Mouse (Mus musculus) midbrain, embryonic 15.5 days (tissue): ENCODE measurements at regions not wholly inside any gene's neighbourhood (a gene's known extent, or its start where the extent isn't known, plus 50 kb on each side); places are given as distances from the start of the nearest gene placed in this dataset.

Experiments
- ATAC-seq: fragments of 200-750 bp; cut with Nextera tagmentation; replicated peaks from 2 replicates; pipeline ENCODE4 v1.8.0; 2017; ENCODE audit warnings: moderate TSS enrichment
- H3K27ac ChIP-seq: fragments of 300-500 bp; sonication (generic); 2 replicates; pipeline ENCODE4 v1.5.1; 2015; ENCODE audit warnings: mild to moderate bottlenecking, inconsistent platforms
- H3K27me3 ChIP-seq: fragments of 300-500 bp; sonication (generic); replicated peaks from 2 replicates; pipeline ENCODE4 v1.6.1; 2015; ENCODE audit warnings: inconsistent platforms
- H3K36me3 ChIP-seq: fragments of 300-500 bp; sonication (generic); replicated peaks from 2 replicates; pipeline ENCODE4 v1.6.1; 2015; ENCODE audit warnings: inconsistent platforms
- H3K4me1 ChIP-seq: fragments of 300-500 bp; sonication (generic); 2 replicates; pipeline ENCODE4 v1.6.1; 2015; ENCODE audit warnings: inconsistent platforms
- H3K4me2 ChIP-seq: fragments of 300-500 bp; sonication (generic); 2 replicates; pipeline ENCODE4 v1.6.1; 2015; ENCODE audit warnings: inconsistent platforms, mild to moderate bottlenecking, moderate library complexity
- H3K4me3 ChIP-seq: fragments of 300-500 bp; sonication (generic); 2 replicates; pipeline ENCODE4 v1.5.1; 2015; ENCODE audit warnings: mild to moderate bottlenecking, inconsistent platforms
- H3K9ac ChIP-seq: fragments of 300-500 bp; sonication (generic); 2 replicates; pipeline ENCODE4 v1.6.1; 2015; ENCODE audit warnings: mild to moderate bottlenecking, inconsistent platforms
- H3K9me3 ChIP-seq: fragments of 300-500 bp; sonication (generic); 2 replicates; pipeline ENCODE4 v1.6.1; 2016; ENCODE audit warnings: inconsistent platforms
- WGBS: fragments of 180-500 bp; shearing (Covaris S2); methylation state at CpG from one replicate; pipeline ENCODE4 v1.1.7; 2015; ENCODE audit warnings: mixed read lengths; 5-methylcytosine and 5-hydroxymethylcytosine counted together

GRCm38 (mm10) chr2:101433141-101433895 is 191.2 kb upstream of the Rag2 start:
- no peak overlapping the region for H3K9ac ChIP-seq
- WGBS, result 86% methylated on average over 8 of the region's 8 CpGs
- no peaks in the 10 kb centered on the region for H3K27me3 ChIP-seq
- ATAC-seq, result no peak
- no peak overlapping the region for H3K27ac ChIP-seq
- H3K9me3 ChIP-seq, result no peaks in the 10 kb centered on the region
- H3K4me1 ChIP-seq, result no peaks in the 10 kb centered on the region
- no peak overlapping the region for H3K4me2 ChIP-seq
- no peaks in the 10 kb centered on the region for H3K36me3 ChIP-seq
- no peak overlapping the region for H3K4me3 ChIP-seq

- Histone ChIP-seq H3K36me3 (no peaks in the 10 kb centered on the region), H3K9ac (no peak overlapping the region), H3K4me2 (no peak overlapping the region), H3K9me3 (no peaks in the 10 kb centered on the region), H3K4me1 (no peaks in the 10 kb centered on the region), H3K4me3 (no peak overlapping the region), H3K27ac (no peak overlapping the region), H3K27me3 (no peaks in the 10 kb centered on the region)
- 64% methylated on average over 5 of the region's 5 CpGs for WGBS
- ATAC-seq, result no peak
Observed at GRCm38 (mm10) chr2:101440231-101440630, 184.3 kb upstream of the Rag2 start.

GRCm38 (mm10) chr2:101441081-101441630 is 183.4 kb upstream of the Rag2 start:
- Histone ChIP-seq H3K9ac (no peak overlapping the region), H3K4me1 (no peaks in the 10 kb centered on the region), H3K4me2 (no peak overlapping the region), H3K4me3 (no peak overlapping the region), H3K27ac (no peak overlapping the region), H3K9me3 (no peaks in the 10 kb centered on the region), H3K36me3 (no peaks in the 10 kb centered on the region), H3K27me3 (no peaks in the 10 kb centered on the region)
- WGBS, result 81% methylated on average over 5 of the region's 5 CpGs
- ATAC-seq, result no peak

GRCm38 (mm10) chr2:101455591-101455990 is 168.9 kb upstream of the Rag2 start:
- no peaks in the 10 kb centered on the region for H3K4me1 ChIP-seq
- no peak overlapping the region for H3K4me2 ChIP-seq
- no peaks in the 10 kb centered on the region for H3K9me3 ChIP-seq
- no peak overlapping the region for H3K4me3 ChIP-seq
- H3K27ac ChIP-seq, result no peak overlapping the region
- H3K27me3 ChIP-seq, result no peaks in the 10 kb centered on the region
- 82% methylated on average over 5 of the region's 5 CpGs for WGBS
- ATAC-seq, result no peak
- no peaks in the 10 kb centered on the region for H3K36me3 ChIP-seq
- H3K9ac ChIP-seq, result no peak overlapping the region

- WGBS, result 53% methylated on average over 1 of the region's 1 CpGs
- Histone ChIP-seq H3K36me3 (no peaks in the 10 kb centered on the region), H3K4me1 (no peaks in the 10 kb centered on the region), H3K27ac (no peak overlapping the region), H3K27me3 (no peaks in the 10 kb centered on the region), H3K4me2 (no peak overlapping the region), H3K9me3 (no peaks in the 10 kb centered on the region), H3K4me3 (no peak overlapping the region), H3K9ac (no peak overlapping the region)
- no peak for ATAC-seq
Observed at GRCm38 (mm10) chr2:101458959-101459358, 165.6 kb upstream of the Rag2 start.

DNA sequence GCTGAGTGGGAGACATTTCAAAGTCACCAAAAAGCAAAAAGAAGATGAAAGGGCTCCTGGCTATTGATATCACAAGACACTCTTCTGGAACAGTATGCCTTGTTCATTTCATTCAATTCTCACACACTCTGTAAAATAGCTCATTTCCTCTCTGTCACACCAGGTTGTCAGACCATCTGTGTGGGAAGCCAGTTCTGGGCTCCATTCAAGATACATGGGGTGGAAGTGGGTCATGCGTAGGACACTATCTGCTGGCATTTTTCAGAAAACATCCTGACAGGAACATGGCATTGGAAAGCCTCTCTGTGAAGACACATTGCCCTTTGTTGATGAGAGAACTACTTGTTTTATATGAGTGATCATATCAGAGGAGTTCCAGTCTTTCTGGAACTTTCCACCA is 162.1 kb upstream of the Rag2 start:
- Histone ChIP-seq H3K4me1 (no peaks in the 10 kb centered on the region), H3K27me3 (no peaks in the 10 kb centered on the region), H3K36me3 (no peaks in the 10 kb centered on the region), H3K9me3 (no peaks in the 10 kb centered on the region), H3K9ac (no peak overlapping the region), H3K4me3 (no peak overlapping the region), H3K27ac (no peak overlapping the region), H3K4me2 (no peak overlapping the region)
- WGBS, result 87% methylated on average over 1 of the region's 1 CpGs
- 0 out of 2 replicates have a peak, but pooled peaks have one; percentile 35 for ATAC-seq

GRCm38 (mm10) chr2:101464291-101465140 is 160.0 kb upstream of the Rag2 start:
- 60% methylated on average over 9 of the region's 9 CpGs for WGBS
- no peak overlapping the region for H3K9ac ChIP-seq
- H3K27me3 ChIP-seq, result no peaks in the 10 kb centered on the region
- H3K9me3 ChIP-seq, result no peaks in the 10 kb centered on the region
- no peaks in the 10 kb centered on the region for H3K4me1 ChIP-seq
- H3K27ac ChIP-seq, result no peak overlapping the region
- H3K36me3 ChIP-seq, result no peaks in the 10 kb centered on the region
- H3K4me3 ChIP-seq, result no peak overlapping the region
- ATAC-seq, result peak; percentile 51; the same call in 1 of the 2 replicates
- no peak overlapping the region for H3K4me2 ChIP-seq

DNA sequence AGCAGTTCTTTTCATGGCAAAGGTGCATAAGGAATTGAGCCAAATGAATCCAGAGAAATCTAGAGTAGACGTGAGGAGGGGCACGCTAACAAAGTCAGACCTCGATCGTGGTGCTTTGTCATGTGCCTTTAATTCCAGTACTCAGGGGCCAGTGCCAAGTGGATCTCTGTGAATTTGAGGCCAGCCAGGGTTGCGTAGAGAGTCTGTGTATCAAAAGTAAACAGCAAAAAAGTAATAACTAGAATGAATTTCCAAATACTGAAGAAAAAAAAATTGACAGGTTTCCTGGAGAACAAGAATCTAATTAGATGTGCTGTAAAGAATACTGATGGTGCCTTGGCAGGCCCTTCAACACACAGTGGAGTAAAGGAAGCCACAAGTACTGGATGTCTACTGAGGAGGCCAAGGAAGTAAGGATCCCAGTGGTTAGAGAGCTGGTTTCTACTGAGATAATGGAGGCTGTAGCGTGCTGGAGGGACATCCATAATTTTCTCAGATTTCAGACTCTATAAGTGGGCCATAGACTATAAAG is 153.9 kb upstream of the Rag2 start:
- Histone ChIP-seq H3K4me2 (no peak overlapping the region), H3K36me3 (no peaks in the 10 kb centered on the region), H3K4me3 (no peak overlapping the region), H3K9me3 (no peaks in the 10 kb centered on the region), H3K9ac (no peak overlapping the region), H3K27me3 (no peaks in the 10 kb centered on the region), H3K27ac (no peak overlapping the region), H3K4me1 (no peaks in the 10 kb centered on the region)
- ATAC-seq, result no peak
- 82% methylated on average over 6 of the region's 6 CpGs for WGBS

DNA sequence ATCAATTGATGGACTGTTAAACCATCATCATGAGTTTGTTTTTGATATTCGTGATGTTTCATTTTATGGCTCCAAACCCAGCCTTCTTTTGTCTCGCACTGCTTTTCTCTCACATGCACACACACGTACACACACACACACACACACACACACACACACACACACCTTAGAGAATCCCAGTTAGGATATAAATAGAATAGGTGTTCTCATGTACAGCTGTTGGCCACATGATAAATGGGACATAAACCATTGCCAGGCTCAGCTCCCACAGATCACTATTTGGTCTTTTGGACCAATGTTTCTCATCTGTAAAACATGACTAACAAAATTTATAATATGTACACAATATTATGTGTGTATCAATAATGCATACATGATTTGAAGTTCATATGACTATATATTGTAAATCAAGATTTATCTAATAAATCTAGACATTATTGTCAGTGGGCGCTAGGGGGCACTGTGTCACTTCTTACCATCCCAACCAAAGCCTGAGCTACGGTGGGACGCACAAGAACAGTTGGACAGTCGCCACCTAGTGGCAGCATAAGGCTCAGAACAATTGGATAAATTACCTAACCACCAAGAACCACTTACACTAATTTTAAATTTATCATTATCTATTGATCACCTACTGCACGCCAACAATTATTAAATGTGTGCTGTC is 151.9 kb upstream of the Rag2 start:
- Histone ChIP-seq H3K9me3 (no peaks in the 10 kb centered on the region), H3K27ac (no peak overlapping the region), H3K9ac (no peak overlapping the region), H3K36me3 (no peaks in the 10 kb centered on the region), H3K4me3 (no peak overlapping the region), H3K4me1 (no peaks in the 10 kb centered on the region), H3K4me2 (no peak overlapping the region), H3K27me3 (no peaks in the 10 kb centered on the region)
- 29% methylated on average over 8 of the region's 8 CpGs for WGBS
- ATAC-seq, result peak; percentile 60; the same call in 1 of the 2 replicates

DNA sequence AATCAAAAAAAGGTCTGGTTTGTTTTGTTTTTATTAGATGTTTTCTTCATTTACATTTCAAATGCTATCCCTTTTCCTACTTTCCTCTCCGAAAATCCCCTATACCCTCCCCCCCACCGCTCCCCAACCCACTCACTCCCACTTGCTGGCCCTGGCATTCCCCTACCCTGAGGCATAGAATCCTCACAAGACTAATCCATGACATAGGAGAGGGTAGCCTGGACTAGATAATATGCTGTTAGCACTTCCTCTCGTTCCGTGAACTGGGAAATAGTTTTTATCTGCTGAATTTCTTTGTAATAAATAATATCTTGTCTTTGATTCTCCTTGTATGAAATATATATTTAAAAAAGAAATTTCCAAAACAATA is 151.4 kb upstream of the Rag2 start:
- no peaks in the 10 kb centered on the region for H3K4me1 ChIP-seq
- WGBS, result 85% methylated on average over 4 of the region's 4 CpGs
- H3K27ac ChIP-seq, result no peak overlapping the region
- no peak overlapping the region for H3K4me3 ChIP-seq
- no peaks in the 10 kb centered on the region for H3K9me3 ChIP-seq
- H3K27me3 ChIP-seq, result no peaks in the 10 kb centered on the region
- no peak for ATAC-seq
- no peak overlapping the region for H3K4me2 ChIP-seq
- no peak overlapping the region for H3K9ac ChIP-seq
- H3K36me3 ChIP-seq, result no peaks in the 10 kb centered on the region

- H3K9me3 ChIP-seq, result no peaks in the 10 kb centered on the region
- H3K4me1 ChIP-seq, result no peaks in the 10 kb centered on the region
- no peak overlapping the region for H3K9ac ChIP-seq
- H3K4me3 ChIP-seq, result no peak overlapping the region
- ATAC-seq, result no peak
- no peaks in the 10 kb centered on the region for H3K27me3 ChIP-seq
- no peak overlapping the region for H3K4me2 ChIP-seq
- 78% methylated on average over 2 of the region's 2 CpGs for WGBS
- no peaks in the 10 kb centered on the region for H3K36me3 ChIP-seq
- no peak overlapping the region for H3K27ac ChIP-seq
Observed at GRCm38 (mm10) chr2:101476862-101477261, 147.7 kb upstream of the Rag2 start.

DNA sequence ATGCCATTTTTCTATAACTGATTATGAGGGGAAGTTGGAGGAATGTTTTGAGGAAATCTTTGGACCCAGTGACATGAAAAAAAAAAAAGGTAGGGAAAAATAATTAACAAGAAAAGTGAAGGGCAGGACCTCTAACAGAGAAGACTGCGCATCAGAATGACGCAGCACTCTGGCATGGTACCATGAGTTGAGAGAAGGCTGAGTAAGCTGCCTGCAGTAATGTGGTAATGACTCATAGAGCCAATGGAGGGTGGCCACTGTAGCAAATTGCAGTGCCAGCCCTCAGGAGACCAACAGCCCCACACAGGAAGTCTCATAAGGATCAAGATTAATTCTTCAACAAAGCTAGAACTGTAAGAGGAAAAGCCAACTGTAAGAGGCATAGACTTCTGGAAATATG is 134.3 kb upstream of the Rag2 start:
- H3K9ac ChIP-seq, result no peak overlapping the region
- no peaks in the 10 kb centered on the region for H3K27me3 ChIP-seq
- no peaks in the 10 kb centered on the region for H3K9me3 ChIP-seq
- no peak overlapping the region for H3K27ac ChIP-seq
- WGBS, result 93% methylated on average over 2 of the region's 2 CpGs
- no peak overlapping the region for H3K4me2 ChIP-seq
- H3K4me1 ChIP-seq, result no peaks in the 10 kb centered on the region
- ATAC-seq, result no peak
- H3K36me3 ChIP-seq, result no peaks in the 10 kb centered on the region
- no peak overlapping the region for H3K4me3 ChIP-seq
